Mouse (Mus musculus): ENCODE results near the gene Vps18. TPM values are rescaled to one million over a fixed set of nuclear protein-coding genes. Genes with fewer than 3 reads are reported as not detected.

The Vps18 gene
- polyA plus RNA-seq, 1 experiment from 2014 or later = 7.7 TPM

GRCm38 (mm10) chr2:119293311-119293710, 4.8 kb downstream of the Vps18 start:
- Histone ChIP-seq H3K9me3 (ENCODE audit: control insufficient read depth, low read length) (no peaks in the 10 kb centered on the region), H3K27me3 (ENCODE audit: control insufficient read depth, insufficient read depth, low read length) (no peaks in the 10 kb centered on the region), H3K4me2 (replicated peaks; ENCODE audit: low read depth) (no peak overlapping the region), H3K4me3 (ENCODE audit: low read depth, low read length) (no peak overlapping the region), H3K36me3 (ENCODE audit: control insufficient read depth, insufficient read depth, low read length) (peaks cover 17% of the 10 kb centered on the region), H3K27ac (replicated peaks) (no peak overlapping the region), H3K9ac (ENCODE audit: low read length) (no peak overlapping the region), H3K4me1 (replicated peaks; ENCODE audit: control insufficient read depth, insufficient read depth) (0 out of 2 replicates have a peak, but pooled peaks cover 2% of the 10 kb centered on the region)
- 95% methylated on average over 17 of the region's 17 CpGs for WGBS
- TF ChIP-seq EP300 (optimal IDR thresholded peaks at IDR 0.05) (no peak), CTCF (IDR thresholded peaks at IDR 0.05; ENCODE audit: low read depth) (no peak)
- no peak for DNase-seq (ENCODE audit: low spot score)
- no peak for ATAC-seq (ENCODE audit: low FRiP score, low TSS enrichment)

GRCm38 (mm10) chr2:119293776-119294390, 5.3 kb downstream of the Vps18 start:
- Histone ChIP-seq H3K4me2 (replicated peaks; ENCODE audit: low read depth) (no peak overlapping the region), H3K36me3 (ENCODE audit: control insufficient read depth, insufficient read depth, low read length) (peaks cover 17% of the 10 kb centered on the region), H3K27me3 (ENCODE audit: control insufficient read depth, insufficient read depth, low read length) (no peaks in the 10 kb centered on the region), H3K4me1 (replicated peaks; ENCODE audit: control insufficient read depth, insufficient read depth) (0 out of 2 replicates have a peak, but pooled peaks cover 2% of the 10 kb centered on the region), H3K9ac (ENCODE audit: low read length) (no peak overlapping the region), H3K9me3 (ENCODE audit: control insufficient read depth, low read length) (no peaks in the 10 kb centered on the region), H3K27ac (replicated peaks) (no peak overlapping the region), H3K4me3 (ENCODE audit: low read depth, low read length) (no peak overlapping the region)
- WGBS = 93% methylated on average over 34 of the region's 34 CpGs
- ATAC-seq (ENCODE audit: low FRiP score, low TSS enrichment) = no peak
- no peak for DNase-seq (ENCODE audit: low spot score)
- TF ChIP-seq EP300 (optimal IDR thresholded peaks at IDR 0.05) (no peak), CTCF (IDR thresholded peaks at IDR 0.05; ENCODE audit: low read depth) (no peak)

- no peak for ATAC-seq (ENCODE audit: low FRiP score, low TSS enrichment)
- Histone ChIP-seq H3K9me3 (ENCODE audit: control insufficient read depth, low read length) (no peaks in the 10 kb centered on the region), H3K4me1 (replicated peaks; ENCODE audit: control insufficient read depth, insufficient read depth) (0 out of 2 replicates have a peak, but pooled peaks cover 2% of the 10 kb centered on the region), H3K27ac (replicated peaks) (no peak overlapping the region), H3K4me3 (ENCODE audit: low read depth, low read length) (no peak overlapping the region), H3K27me3 (ENCODE audit: control insufficient read depth, insufficient read depth, low read length) (no peaks in the 10 kb centered on the region), H3K36me3 (ENCODE audit: control insufficient read depth, insufficient read depth, low read length) (peaks cover 17% of the 10 kb centered on the region), H3K4me2 (replicated peaks; ENCODE audit: low read depth) (no peak overlapping the region), H3K9ac (ENCODE audit: low read length) (no peak overlapping the region)
- 89% methylated on average over 18 of the region's 18 CpGs for WGBS
- no peak for TF ChIP-seq EP300 (optimal IDR thresholded peaks at IDR 0.05)
- no peak for TF ChIP-seq CTCF (IDR thresholded peaks at IDR 0.05; ENCODE audit: low read depth)
- no peak for DNase-seq (ENCODE audit: low spot score)
Measured at GRCm38 (mm10) chr2:119294411-119294810, 5.9 kb downstream of the Vps18 start.

GRCm38 (mm10) chr2:119296756-119297155, 8.2 kb downstream of the Vps18 start:
- H3K36me3 ChIP-seq (ENCODE audit: control insufficient read depth, insufficient read depth, low read length) = peaks cover 17% of the 10 kb centered on the region
- TF ChIP-seq CTCF (IDR thresholded peaks at IDR 0.05; ENCODE audit: low read depth) (no peak), EP300 (optimal IDR thresholded peaks at IDR 0.05) (no peak)
- no peak for ATAC-seq (ENCODE audit: low FRiP score, low TSS enrichment)

GRCm38 (mm10) chr2:119297506-119297905, 9.0 kb downstream of the Vps18 start:
- Histone ChIP-seq H3K4me3 (ENCODE audit: low read depth, low read length) (no peak overlapping the region), H3K36me3 (ENCODE audit: control insufficient read depth, insufficient read depth, low read length) (peaks cover 17% of the 10 kb centered on the region), H3K4me2 (replicated peaks; ENCODE audit: low read depth) (no peak overlapping the region), H3K9me3 (ENCODE audit: control insufficient read depth, low read length) (no peaks in the 10 kb centered on the region), H3K27me3 (ENCODE audit: control insufficient read depth, insufficient read depth, low read length) (no peaks in the 10 kb centered on the region), H3K27ac (replicated peaks) (no peak overlapping the region), H3K4me1 (replicated peaks; ENCODE audit: control insufficient read depth, insufficient read depth) (peaks cover 8% of the 10 kb centered on the region), H3K9ac (ENCODE audit: low read length) (no peak overlapping the region)
- TF ChIP-seq EP300 (optimal IDR thresholded peaks at IDR 0.05) = no peak
- no peak for TF ChIP-seq CTCF (IDR thresholded peaks at IDR 0.05; ENCODE audit: low read depth)
- DNase-seq (ENCODE audit: low spot score) (no peak), ATAC-seq (ENCODE audit: low FRiP score, low TSS enrichment) (no peak)
- WGBS = 91% methylated on average over 19 of the region's 19 CpGs

More at GRCm38 (mm10) chr2:119296756-119297155, 8.2 kb downstream of the Vps18 start:
- DNase-seq (ENCODE audit: low spot score) = no peak
- Histone ChIP-seq H3K27ac (replicated peaks) (no peak overlapping the region), H3K27me3 (ENCODE audit: control insufficient read depth, insufficient read depth, low read length) (no peaks in the 10 kb centered on the region), H3K4me1 (replicated peaks; ENCODE audit: control insufficient read depth, insufficient read depth) (peaks cover 8% of the 10 kb centered on the region), H3K9ac (ENCODE audit: low read length) (no peak overlapping the region), H3K4me3 (ENCODE audit: low read depth, low read length) (no peak overlapping the region), H3K9me3 (ENCODE audit: control insufficient read depth, low read length) (no peaks in the 10 kb centered on the region), H3K4me2 (replicated peaks; ENCODE audit: low read depth) (no peak overlapping the region)
- 91% methylated on average over 12 of the region's 12 CpGs for WGBS

GRCm38 (mm10) chr2:119298330-119298729, 9.8 kb downstream of the Vps18 start:
- H3K4me2 ChIP-seq (replicated peaks; ENCODE audit: low read depth) = no peak overlapping the region
- no peak overlapping the region for H3K9ac ChIP-seq (ENCODE audit: low read length)
- H3K9me3 ChIP-seq (ENCODE audit: control insufficient read depth, low read length) = no peaks in the 10 kb centered on the region
- H3K27ac ChIP-seq (replicated peaks) = no peak overlapping the region
- WGBS = 36% methylated on average over 5 of the region's 5 CpGs
- TF ChIP-seq CTCF (IDR thresholded peaks at IDR 0.05; ENCODE audit: low read depth) (peak; percentile 82), EP300 (optimal IDR thresholded peaks at IDR 0.05) (no peak)
- H3K36me3 ChIP-seq (ENCODE audit: control insufficient read depth, insufficient read depth, low read length) = peaks cover 14% of the 10 kb centered on the region
- H3K4me3 ChIP-seq (ENCODE audit: low read depth, low read length) = no peak overlapping the region
- H3K4me1 ChIP-seq (replicated peaks; ENCODE audit: control insufficient read depth, insufficient read depth) = peaks cover 8% of the 10 kb centered on the region
- H3K27me3 ChIP-seq (ENCODE audit: control insufficient read depth, insufficient read depth, low read length) = no peaks in the 10 kb centered on the region
- DNase-seq (ENCODE audit: low spot score) (peak; percentile 77), ATAC-seq (ENCODE audit: low FRiP score, low TSS enrichment) (no peak)

Measured in stomach, postnatal 0 days (tissue).